Mouse (Mus musculus): ENCODE data around the gene Rasgef1b.

DNA sequence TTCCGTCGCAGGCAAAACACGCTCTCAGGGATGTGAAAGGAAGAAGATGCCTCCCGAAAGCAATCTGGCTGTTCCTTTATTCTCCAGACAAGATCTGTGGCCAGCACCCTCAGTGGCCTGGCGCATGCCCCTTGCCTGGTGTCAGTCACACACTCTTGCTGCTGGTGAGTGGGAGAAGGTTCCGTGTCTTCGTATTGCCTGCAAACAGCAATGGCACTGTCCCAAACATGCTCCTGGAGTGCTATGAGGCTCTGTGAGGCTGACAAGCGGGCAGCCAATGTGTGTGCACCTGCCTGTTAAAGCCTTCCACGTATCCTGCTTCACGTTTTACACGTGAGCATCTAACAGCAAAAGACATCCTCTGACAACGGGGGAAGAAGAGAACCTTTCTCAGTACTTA lies 25.0 kb upstream of the Rasgef1b start:
- no peak for TF ChIP-seq POLR2A (IDR thresholded peaks at IDR 0.05; ENCODE audit: borderline replicate concordance, extremely low read depth, low read depth, low read length)
- TF ChIP-seq CTCF (IDR thresholded peaks at IDR 0.05; ENCODE audit: insufficient read depth, low read length) = no peak
